Mouse (Mus musculus) megakaryocyte progenitor cell, adult 5-6 weeks (primary cell): ENCODE measurements around the gene Raver1. TPM values are rescaled to one million over a fixed set of nuclear protein-coding genes. Genes with fewer than 3 reads are reported as not detected.

ENCODE experiments used
- ATAC-seq: replicated peaks from 2 replicates; pipeline ENCODE4 v1.8.0; 2016; ENCODE audit warnings: mild to moderate bottlenecking, moderate TSS enrichment, inconsistent platforms; ENCODE audit not compliant: poor library complexity
- total RNA-seq, 2 experiments: library from RNA; stranded (forward) in 1 of 2; stranded (reverse) in 1 of 2; fragments of 157-497, 149-512 nt in 1 of 2; fragments of 200-1000 nt in 1 of 2; gene quantifications; 2 replicates each; pipeline versions ENCODE4 v1.2.3 to v1.2.4; 2015 to 2017

Gene Raver1
- 48.4 and 60.3 TPM in 2 replicates for total RNA-seq (2015)
- total RNA-seq (2017) = 28.4 and 30.0 TPM in 2 replicates

DNA sequence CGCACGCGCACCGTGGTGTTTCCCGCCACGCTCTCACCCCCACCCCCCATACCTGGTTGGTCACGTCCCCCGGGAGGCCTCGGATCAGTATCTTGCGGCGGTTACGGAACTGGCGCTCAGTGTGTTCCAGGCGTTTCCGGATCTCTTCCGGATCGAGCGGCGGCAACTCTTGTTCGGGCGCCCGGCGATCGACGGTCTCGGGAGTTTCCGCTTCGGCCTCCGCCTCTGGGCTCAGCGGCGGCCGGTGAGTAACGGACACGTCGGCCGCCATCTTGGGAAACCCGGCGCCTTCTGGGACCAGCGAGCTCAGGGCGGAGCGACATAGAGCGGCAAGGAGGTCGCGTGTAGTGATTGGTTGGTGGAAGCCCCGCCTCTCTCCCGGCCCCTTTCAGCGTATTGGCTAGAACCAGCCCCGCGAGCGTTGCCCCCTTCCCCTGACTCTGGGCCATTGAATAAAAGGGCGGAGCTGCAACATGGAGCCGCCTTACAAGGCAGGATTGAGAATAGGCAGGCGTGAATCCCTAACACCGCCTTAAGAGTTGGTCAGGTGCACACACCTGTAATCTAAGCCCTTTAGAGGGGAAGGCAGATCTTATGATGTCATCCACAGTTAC, at the start of gene Raver1, which contains the start of gene Gm38431:
Raver1 (minus strand) TSS at position 302 of the 614 bp plus-strand sequence.
Gm38431 (minus strand) TSS at position 291 of the 614 bp plus-strand sequence.
- ATAC-seq = peak; percentile 96

DNA sequence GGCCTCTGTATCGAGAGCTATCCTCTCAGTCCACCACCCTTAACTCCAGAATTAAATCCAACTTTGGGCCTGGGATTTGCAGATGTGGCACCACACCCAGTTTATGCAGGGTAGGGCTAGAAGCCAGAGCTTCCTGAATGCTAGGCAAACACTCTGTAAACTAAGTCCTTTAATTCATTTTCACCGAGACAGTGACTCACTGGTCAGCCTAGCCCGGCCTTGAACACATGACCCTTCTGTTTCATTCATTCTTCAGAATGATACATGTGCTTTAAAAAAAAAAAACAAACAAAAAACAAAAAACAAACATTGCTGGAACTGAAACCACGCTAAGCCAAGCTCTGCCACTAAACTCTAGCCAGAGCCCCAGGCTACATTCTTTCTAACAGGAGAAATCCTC, 46.6 kb upstream of the Raver1 start:
- ATAC-seq = no peak

DNA sequence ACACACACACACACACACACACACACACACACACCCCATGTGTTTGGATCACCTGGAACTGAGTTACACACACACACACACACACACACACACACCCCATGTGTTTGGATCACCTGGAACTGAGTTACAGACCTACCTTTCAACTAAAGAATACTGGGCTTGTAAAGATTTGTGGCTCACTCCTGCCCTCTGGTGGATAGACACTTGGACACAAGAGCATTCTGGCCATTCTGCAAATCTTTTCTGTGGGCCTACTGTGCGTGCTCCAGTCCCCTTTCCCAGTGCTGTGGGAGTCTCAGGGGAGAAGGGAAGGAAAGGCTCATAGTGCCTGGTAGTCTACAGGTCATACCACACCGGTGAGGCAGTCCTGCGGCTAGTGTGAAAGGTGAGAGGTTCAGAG, 45.4 kb upstream of the Raver1 start:
- ATAC-seq = peak; percentile 64

DNA sequence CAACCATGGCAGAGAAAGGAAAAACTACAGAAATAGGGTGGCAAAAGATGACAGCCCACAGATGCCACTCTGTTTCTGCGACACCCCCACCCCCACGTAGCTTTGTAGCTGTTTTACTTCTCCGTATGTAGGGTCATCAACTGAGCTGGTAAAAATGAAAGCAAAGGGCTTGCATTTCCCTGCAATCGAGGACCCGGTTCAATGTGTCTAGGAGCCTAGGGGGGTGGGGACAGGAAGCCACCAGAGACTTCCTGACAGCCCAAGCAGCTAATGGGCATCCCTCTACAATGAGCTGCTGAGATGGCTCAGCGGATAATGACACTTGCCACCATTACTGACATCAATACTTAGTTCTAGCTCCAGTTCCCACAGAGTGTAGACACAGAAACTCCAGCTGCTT, 44.6 kb upstream of the Raver1 start:
- ATAC-seq = no peak

DNA sequence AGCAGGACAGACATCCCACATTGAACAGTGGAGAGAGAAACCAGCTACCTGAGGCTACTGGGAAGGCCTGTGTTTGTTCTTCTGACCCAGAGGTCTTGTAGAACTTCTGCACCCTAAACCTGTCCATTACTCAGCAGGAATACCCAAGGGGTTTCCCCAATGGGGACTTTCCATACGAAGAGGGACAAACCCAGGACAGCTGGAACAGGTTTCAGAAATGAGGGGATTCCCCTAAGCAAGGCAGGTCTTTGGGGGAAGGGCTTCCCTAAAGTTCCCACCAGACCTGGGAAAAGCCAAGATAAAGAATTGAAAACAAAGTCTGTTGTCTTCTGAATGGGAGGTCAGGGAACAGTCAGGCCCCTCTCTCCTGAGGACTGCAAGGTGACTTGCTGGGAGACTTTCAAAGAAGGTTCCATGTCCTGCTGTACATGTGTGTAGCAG, 44.2 kb upstream of the Raver1 start:
- no peak for ATAC-seq

DNA sequence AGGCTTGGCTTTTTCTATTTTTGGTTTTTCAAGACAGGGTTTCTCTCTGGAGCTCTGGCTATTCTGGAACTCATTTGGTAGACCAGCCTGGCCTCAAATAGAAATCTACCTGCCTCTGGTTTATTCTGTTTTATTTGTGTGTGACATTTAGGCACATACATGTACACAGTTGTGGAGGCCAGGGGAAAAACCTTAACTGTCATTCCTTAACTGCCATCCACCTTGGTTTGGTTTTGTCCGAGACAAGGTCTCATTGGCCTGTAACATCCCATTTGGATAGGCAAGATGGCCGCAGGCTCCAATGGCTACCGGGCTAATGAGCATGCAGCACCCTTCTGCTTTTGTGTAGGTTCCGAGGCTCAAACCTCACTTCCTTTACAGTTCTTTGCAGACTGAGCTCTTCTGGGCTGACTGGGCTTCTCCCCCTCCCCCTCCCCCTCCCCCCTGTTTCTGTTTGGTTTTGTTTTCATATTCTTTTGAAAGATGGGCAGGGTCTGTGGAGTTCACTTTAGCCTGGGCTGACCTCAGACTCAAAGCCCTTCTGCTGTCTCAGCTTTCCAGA, 43.6 kb upstream of the Raver1 start:
- no peak for ATAC-seq

DNA sequence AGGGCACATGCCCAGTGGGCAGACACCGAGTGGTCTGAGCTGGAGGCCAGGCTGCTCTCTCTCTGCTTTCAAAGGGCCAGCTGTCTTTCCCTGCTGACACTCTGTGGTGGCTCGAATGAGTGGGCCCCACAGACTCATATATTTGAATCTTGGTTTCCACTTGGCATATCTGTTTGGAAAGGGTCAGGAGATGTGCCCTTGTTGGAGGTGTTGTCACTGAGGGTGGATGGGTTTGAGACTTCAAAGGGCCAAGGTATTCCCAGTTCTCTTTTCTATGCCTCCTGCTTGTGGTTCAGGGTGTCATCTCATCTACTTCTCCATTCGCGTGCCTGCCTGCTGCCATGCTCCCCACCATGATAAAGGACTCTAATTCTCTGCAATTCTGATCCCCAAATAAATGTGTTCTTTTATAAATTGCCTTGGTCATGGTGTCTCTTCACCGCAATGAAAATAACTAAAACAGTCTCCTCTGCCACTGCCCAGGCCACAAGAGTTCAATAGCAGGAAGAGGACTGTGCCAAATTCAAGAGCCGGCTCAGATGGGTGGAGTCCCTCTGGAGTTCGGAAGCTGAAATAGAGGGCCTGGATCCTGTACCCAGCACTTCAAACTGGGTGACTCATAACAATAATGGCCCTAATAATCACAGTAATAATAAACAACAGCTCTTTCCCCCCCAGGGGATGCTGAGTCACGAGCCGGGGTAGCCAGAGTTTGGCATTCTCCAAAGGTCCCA, 43.0 kb upstream of the Raver1 start:
- ATAC-seq = no peak

DNA sequence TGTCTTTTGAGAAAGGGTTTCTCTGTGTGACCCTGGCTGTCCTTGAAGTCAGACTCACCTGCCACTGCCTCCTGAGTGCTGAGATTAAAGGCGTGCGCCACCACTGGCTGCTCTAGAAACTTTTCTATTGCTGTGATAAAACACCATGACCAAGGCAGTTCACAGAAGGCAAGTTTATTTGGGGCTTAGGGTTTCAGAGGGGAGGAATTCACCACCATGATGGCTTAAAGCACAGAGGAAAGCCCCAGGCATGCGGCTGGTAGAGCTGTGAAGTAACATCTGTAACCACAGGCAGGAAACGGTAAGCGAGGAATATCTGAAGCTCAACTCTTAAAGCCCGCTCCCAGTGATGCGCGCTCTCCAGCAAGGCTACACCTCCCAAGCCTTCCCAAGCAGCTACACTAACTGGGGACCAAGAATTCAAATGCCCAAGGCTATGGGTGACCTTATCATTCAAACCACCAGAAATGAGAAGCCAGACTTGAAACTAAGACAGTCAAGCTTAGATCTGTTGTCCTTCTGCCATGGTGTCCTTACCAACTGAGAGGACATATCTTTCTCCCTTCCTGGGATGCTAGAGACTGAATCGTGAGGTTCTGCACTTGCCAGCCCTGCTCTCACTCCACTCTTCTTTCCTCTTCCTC, 41.4 kb upstream of the Raver1 start:
- ATAC-seq = no peak

DNA sequence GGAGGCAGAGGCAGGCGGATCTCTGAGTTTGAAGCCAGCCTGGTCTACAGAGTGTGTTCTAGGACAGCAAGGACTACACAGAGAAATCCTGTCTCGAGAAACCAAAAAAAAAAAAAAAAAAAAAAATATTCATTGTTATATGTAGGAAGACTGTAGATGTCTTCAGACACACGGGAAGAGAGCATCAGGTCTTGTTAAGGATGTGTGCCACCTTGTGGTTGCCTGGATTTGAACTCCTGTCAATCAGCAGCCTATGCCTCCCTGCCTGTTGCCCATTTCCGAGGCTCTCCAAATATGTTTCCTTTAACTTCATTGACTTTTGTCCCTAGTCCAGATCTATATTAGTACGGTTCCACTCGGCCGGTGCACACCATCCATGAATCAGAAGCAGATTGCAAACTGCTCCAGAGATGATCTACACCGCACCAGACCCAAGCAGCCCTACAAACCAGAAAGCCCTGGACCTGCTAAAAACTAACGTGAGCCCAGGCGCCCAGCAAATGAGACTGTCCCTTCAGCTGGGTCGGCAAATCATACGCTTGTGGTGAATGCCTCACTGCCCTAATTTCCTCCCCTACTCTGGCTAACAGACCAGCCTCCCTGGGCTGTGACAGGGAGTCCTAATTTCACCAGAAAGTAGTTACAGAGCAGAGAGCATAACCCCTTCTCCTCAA, 40.4 kb upstream of the Raver1 start:
- ATAC-seq = no peak

DNA sequence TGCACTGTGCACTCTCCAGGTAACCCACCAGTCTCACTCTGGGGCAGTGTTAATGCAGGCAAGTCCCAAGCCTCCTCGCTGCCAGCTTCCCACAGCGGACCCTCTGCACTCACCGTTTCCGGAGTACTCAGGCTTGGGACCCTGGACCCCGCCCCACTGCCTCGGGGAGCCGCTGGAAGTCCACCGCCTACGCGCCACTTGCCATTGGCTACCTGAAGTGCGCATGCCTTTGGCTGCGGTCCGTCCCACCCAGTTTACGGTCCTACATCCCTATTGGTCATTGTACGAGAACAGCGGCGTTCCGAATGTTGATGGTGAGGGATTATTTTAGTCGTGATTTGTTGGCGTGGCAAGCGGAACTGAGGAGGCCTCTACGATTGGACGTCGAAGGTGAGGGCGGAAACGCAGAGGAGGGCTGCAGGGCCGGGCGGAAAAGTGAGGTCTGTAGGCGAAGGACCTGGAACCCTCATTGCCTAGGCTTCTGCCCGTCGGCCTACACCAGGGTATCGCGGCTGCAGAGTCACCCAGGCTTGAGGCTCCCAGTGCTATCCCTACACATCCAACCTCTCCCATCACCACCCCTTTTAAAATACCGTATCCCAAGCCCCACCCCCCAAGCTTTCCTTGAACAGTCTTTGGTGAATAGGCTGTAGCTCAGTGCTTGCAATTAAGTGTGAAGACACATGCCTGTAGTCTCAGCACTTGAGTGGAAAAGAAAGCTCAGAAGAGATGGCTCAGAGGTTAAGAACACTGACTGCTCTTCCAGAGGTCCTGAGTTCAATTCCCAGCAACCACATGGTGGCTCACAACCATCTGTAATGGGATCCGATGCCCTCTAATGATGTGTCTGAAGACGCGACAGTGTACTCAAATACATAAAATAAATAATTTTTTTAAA, 39.5 kb upstream of the Raver1 start, which contains the start of gene Tyk2:
Tyk2 (minus strand) TSS at position 185 of the 898 bp plus-strand sequence.
- ATAC-seq = peak; percentile 87

DNA sequence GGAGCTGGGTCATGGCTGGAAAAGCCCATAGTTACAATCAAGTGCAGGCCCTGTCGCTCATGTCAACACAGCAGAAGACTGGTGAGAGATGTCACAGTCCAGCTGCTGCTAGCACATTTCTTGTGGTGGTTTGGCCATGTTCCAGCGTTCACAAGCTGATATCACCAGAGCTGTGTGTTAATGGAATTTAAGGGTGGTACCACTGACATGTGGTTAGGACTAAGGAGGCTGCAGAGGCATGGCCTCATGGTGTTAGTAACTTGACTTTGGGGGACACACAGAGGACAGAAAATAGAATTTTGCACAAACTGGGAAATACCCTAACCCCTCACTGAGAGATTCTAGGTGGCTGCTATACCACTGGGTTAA, 34.4 kb upstream of the Raver1 start:
- ATAC-seq = peak; percentile 65

DNA sequence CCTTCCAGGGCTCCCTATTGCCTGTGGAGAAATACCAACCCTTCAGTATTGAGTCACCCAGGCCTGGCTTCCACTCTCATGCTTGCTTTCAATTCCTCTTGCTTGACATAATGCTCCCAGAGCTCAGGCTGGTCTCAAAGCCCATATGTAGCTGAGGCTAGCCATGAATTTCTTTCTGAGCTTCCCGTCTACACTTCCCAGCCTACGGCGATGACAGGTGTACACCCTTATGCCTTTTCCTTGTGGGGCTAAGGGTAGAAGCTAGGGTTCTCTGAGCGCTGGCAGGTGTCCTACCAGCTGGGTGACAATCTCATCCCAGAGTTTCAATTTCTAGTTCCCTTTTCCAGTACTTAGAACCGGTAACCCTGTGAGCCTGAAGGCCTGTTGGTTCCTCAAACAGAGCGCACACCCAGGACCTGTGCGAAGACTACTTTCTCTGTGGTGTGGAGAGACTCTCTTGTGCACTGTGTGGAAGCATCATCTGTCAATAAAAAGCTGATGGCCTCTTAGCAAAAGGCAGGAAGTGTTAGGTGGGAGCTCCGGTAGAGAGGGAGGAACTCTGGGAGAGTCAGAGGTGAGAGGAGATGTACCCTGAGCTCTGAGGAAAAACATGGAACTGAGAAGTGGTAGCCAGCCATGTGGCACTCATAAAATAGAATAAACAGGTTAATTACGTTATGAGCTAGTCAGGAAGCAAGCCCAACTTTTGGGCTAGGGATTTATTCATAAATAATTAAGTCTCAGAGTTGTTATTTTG, 33.9 kb upstream of the Raver1 start:
- peak; percentile 60 for ATAC-seq

DNA sequence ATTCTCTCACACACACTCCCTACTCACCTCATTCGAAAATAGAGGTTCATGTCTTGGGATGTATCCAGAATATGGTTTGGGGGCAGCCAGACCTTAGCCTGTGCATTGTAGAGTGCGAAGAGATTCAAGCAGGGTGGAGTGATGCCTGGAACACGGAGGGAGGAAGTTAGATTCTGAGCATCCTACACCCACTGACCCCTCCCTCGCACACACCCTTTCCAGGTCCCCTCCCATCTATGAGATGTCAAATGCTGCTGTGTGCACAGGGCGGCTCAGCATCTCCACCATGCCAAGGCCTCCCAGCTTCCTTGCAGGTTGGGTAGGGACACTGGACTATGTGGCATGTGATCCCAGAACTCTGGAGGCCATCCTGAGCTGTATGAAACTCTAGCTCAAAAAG, 33.0 kb upstream of the Raver1 start:
- no peak for ATAC-seq

DNA sequence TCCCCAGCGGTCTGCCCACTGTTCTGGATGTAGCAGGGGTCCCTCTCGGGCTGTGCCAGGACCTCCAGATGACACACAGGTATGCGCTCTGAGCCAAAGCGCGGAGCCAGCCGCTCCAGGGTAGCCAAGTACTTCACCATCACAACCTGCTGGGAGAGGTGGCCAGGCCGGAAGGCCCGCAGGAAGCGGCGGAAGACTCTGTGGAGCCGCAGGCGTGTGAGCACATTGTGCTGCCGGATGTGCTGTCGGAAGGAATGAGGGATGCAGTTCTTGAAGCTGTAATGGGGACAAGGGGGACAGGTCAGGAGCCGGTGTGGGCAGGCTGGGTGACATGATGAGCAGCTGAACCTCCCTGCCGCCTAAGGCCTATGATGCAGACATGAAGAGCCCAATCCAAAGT, 29.7 kb upstream of the Raver1 start:
- ATAC-seq = no peak

DNA sequence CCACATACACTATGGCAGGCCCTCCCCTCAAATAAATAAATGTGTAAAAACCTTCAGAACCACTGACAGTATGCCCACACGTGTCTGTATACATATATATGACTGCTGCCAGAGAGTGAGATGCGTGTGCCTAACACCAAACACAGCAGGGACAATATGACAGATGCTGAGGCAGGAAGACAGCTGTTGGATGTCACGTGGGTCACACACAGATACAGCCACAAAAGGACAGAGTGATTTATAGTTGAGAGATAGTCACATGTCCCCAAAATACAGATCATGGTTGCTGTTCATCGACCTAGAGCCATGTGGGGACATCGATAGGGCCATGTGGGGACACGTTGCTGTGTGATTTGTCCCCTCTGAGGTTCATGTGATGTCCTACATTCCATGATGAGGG, 25.3 kb upstream of the Raver1 start:
- ATAC-seq = no peak

DNA sequence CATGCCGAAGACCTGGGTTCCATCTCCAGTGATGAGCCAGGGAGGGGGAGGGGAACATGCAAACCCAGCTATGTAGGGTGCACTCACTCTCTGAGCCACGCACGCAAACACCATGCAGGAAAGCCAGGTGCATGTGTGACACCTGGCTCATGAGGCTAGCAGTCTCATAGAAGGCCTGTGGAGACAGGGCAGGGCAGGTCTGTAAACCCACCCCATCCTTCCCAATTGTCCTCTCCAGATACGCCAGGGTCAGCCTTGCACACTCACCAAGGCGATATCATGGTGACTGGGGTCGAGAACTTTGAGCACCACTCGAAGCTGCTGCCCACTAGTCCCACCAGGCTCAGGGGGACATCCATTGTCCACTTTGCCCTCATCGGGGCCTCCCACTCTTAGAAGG, 23.3 kb upstream of the Raver1 start:
- no peak for ATAC-seq

DNA sequence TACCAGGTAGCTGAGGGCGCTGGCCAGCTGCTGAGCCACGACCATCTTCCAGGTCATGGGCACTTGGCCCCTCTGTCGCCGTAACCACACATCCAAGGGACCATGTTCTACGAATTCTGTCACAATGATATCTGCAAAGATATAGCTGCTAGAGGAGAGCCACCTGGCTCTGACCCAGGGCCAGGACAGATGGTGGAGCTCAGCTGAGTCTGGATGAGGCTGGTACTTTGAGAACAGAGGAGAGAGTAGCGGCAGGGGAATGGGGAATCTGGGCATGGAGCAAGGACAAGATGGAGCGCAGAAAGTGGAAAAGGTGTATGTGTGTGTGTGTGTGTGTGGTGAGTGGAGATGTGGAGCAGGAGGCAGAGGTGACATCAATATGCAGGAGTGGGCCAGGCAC, 22.4 kb upstream of the Raver1 start:
- ATAC-seq = no peak

DNA sequence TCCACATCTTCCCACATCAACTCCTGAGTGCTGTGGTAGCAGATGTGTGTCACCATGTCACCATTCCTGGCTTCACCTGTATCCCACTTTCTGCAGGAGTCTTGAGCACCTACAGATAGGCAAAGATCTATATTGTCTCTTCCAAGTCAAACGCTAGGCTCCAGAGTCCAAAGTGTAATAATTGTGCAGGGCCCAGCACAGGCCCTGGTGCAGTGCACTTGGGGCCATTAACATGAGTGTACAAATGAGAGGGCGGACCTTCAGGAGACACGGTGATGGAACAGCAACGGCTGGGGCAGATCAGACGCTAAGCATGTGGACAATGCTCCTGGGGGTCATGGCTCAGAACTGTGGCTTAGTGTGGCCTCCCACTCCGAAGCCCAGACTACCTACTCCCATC, 21.9 kb upstream of the Raver1 start:
- ATAC-seq = no peak

DNA sequence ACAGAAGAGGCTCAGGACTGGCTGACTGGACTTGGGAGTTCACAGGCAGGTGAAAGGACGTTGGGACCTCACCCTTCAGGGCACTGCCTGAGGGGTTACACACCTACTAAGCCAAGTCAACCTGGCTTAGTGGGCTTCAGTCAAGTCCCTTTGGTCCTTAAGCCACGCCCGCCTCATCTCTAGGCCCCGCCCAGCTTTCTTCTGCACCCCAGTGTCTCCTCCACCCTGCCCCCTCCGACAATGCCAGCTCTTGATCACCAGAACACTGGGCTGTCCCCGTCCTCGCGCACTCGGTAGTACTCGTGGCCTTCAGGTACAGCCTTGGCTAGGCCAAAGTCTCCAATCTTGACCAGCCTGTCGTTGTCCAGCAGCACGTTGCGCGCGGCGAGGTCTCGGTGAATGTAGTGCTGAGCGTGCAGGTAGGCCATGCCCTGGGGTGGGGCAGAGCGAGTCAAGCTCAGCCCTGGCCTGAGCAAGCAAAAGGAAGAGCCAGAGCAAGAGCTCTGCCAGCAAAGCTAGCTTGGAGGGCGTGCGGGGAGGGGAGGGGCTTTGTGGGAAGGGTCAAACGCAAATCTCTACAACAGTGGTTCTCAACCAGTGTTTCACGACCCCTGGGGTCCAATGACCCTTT, 15.9 kb upstream of the Raver1 start:
- no peak; the same call in 1 of the 2 replicates for ATAC-seq
